Comparison of ENCODE assay signal across 8 mouse cellular contexts in the genomic region with DNA sequence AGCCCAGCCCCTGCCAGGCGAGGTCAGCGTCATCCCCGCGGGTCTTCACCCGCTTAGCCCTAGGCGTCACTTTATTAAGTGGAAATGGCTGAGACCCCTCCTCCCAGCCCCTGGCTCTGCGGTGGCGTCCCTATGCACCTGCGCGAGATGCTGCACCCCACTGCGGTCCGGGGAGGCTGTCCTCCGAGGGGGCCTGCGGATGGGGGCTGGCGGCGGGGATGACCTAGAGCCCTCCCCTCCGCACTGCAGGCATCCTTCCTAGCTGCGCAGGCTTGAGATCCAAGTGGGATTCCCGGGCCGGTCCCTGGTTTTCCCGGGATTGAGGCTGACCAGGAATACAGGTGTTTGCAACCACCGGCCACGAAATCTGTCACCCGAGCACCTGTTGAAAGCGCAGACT. TPM values are rescaled to one million over a fixed set of nuclear protein-coding genes. Genes with fewer than 3 reads are reported as not detected.
DNase-seq lines count a peak whose midpoint lies in the region; ATAC-seq and TF ChIP-seq lines count a peak whose summit lies in the region.

No protein-coding gene starts in this region.

- no peak for DNase-seq in heart, adult 8-10 months (ENCODE audit: low spot score)
- no peak for DNase-seq in thymus, adult 2 months
- DNase-seq in thymus, adult 18-20 months, result no peak
- DNase-seq in gastrocnemius, postnatal 36 days, result no peak

- peak overlapping the region; percentile 94 for H3K4me2 ChIP-seq in heart, embryonic 12.5 days
- H3K4me2 ChIP-seq in forebrain, embryonic 16.5 days (ENCODE audit: low read length), result peak overlapping the region; percentile 99
- H3K4me2 ChIP-seq in liver, embryonic 12.5 days, result peak overlapping the region; percentile 99
- H3K4me2 ChIP-seq in stomach, embryonic 14.5 days (replicated peaks; ENCODE audit: low read depth, low read length), result peak overlapping the region; percentile 91

- H3K9ac ChIP-seq in heart, embryonic 12.5 days, result peak overlapping the region; percentile 74
- peak overlapping the region; percentile 70 for H3K9ac ChIP-seq in forebrain, embryonic 16.5 days (replicated peaks; ENCODE audit: low read depth, low read length)
- H3K9ac ChIP-seq in liver, embryonic 12.5 days, result peak overlapping the region; percentile 72
- peak overlapping the region; percentile 36; the same call in 1 of the 2 replicates for H3K9ac ChIP-seq in stomach, embryonic 14.5 days (replicated peaks; ENCODE audit: low read depth, low read length)

- intact Hi-C loops in gastrocnemius, postnatal 36 days (cut with DNase I), result loop anchor here (5.0 to 10.0 kb wide), 2 partner anchors 105 to 827 kb away; a partner anchor contains a TSS

- peak; percentile 47 for ATAC-seq in heart, embryonic 12.5 days (ENCODE audit: insufficient number of reproducible peaks, low FRiP score)
- ATAC-seq in forebrain, embryonic 16.5 days, result no peak
- ATAC-seq in liver, embryonic 12.5 days, result peak; percentile 44
- no peak for ATAC-seq in stomach, embryonic 14.5 days (ENCODE audit: insufficient number of reproducible peaks, insufficient read depth, low FRiP score, low read depth)

- H3K27ac ChIP-seq in heart, embryonic 12.5 days (ENCODE audit: poor library complexity, severe bottlenecking), result no peak overlapping the region
- no peak overlapping the region for H3K27ac ChIP-seq in thymus, adult 2 months (ENCODE audit: control insufficient read depth, insufficient read depth, low read length)
- no peak overlapping the region for H3K27ac ChIP-seq in forebrain, embryonic 16.5 days (ENCODE audit: low read length)
- H3K27ac ChIP-seq in liver, embryonic 12.5 days, result no peak overlapping the region
- H3K27ac ChIP-seq in stomach, embryonic 14.5 days (ENCODE audit: low read length), result no peak overlapping the region

- TF ChIP-seq CTCF in thymus, adult 2 months (IDR thresholded peaks at IDR 0.05; ENCODE audit: borderline replicate concordance, control insufficient read depth, extremely low read depth, insufficient read depth, low read length, poor library complexity), result no peak

- peak overlapping the region; percentile 79 for H3K4me3 ChIP-seq in heart, embryonic 12.5 days
- peak overlapping the region; percentile 84 for H3K4me3 ChIP-seq in thymus, adult 2 months (ENCODE audit: control insufficient read depth, insufficient read depth, low read length)
- peak overlapping the region; percentile 90 for H3K4me3 ChIP-seq in forebrain, embryonic 16.5 days (replicated peaks; ENCODE audit: low read length)
- H3K4me3 ChIP-seq in liver, embryonic 12.5 days, result peak overlapping the region; percentile 77
- peak overlapping the region; percentile 68 for H3K4me3 ChIP-seq in stomach, embryonic 14.5 days (ENCODE audit: low read depth, low read length)

- peaks cover 17% of the 10 kb centered on the region for H3K4me1 ChIP-seq in heart, embryonic 12.5 days (replicated peaks)
- peaks cover 10% of the 10 kb centered on the region for H3K4me1 ChIP-seq in thymus, adult 2 months (replicated peaks; ENCODE audit: control insufficient read depth, insufficient read depth, low read length)
- peaks cover 14% of the 10 kb centered on the region for H3K4me1 ChIP-seq in forebrain, embryonic 16.5 days (replicated peaks; ENCODE audit: control insufficient read depth, insufficient read depth, low read length)
- peaks cover 23% of the 10 kb centered on the region for H3K4me1 ChIP-seq in liver, embryonic 12.5 days
- peaks cover 7% of the 10 kb centered on the region; the same call in 1 of the 2 replicates for H3K4me1 ChIP-seq in stomach, embryonic 14.5 days (ENCODE audit: control insufficient read depth, insufficient read depth, low read length)

- no peaks in the 10 kb centered on the region for H3K27me3 ChIP-seq in heart, embryonic 12.5 days (replicated peaks)
- no peaks in the 10 kb centered on the region for H3K27me3 ChIP-seq in thymus, adult 2 months (ENCODE audit: control insufficient read depth, insufficient read depth, low read length)
- H3K27me3 ChIP-seq in forebrain, embryonic 16.5 days (replicated peaks; ENCODE audit: control insufficient read depth, insufficient read depth, low read length), result no peaks in the 10 kb centered on the region
- no peaks in the 10 kb centered on the region for H3K27me3 ChIP-seq in liver, embryonic 12.5 days (replicated peaks)
- H3K27me3 ChIP-seq in stomach, embryonic 14.5 days (ENCODE audit: control insufficient read depth, insufficient read depth, low read length), result no peaks in the 10 kb centered on the region

- H3K36me3 ChIP-seq in heart, embryonic 12.5 days, result peaks cover 24% of the 10 kb centered on the region
- no peaks in the 10 kb centered on the region for H3K36me3 ChIP-seq in thymus, adult 2 months (ENCODE audit: control insufficient read depth, insufficient read depth, low read length)
- H3K36me3 ChIP-seq in forebrain, embryonic 16.5 days (ENCODE audit: control insufficient read depth, insufficient read depth), result peaks cover 5% of the 10 kb centered on the region; the same call in 1 of the 2 replicates
- H3K36me3 ChIP-seq in liver, embryonic 12.5 days, result peaks cover 19% of the 10 kb centered on the region
- peaks cover 13% of the 10 kb centered on the region; the same call in 1 of the 2 replicates for H3K36me3 ChIP-seq in stomach, embryonic 14.5 days (ENCODE audit: control insufficient read depth, insufficient read depth, low read length)

- no peaks in the 10 kb centered on the region for H3K9me3 ChIP-seq in heart, embryonic 12.5 days (replicated peaks)
- no peaks in the 10 kb centered on the region for H3K9me3 ChIP-seq in forebrain, embryonic 16.5 days (ENCODE audit: control insufficient read depth, low read length)
- no peaks in the 10 kb centered on the region for H3K9me3 ChIP-seq in liver, embryonic 12.5 days (replicated peaks)
- no peaks in the 10 kb centered on the region for H3K9me3 ChIP-seq in stomach, embryonic 14.5 days (ENCODE audit: control insufficient read depth, low read depth, low read length)

- under 1% methylated on average over 25 of the region's 25 CpGs for WGBS in heart, embryonic 12.5 days
- WGBS in thymus, adult 2 months, result 2% methylated on average over 25 of the region's 25 CpGs
- under 1% methylated on average over 25 of the region's 25 CpGs for WGBS in forebrain, embryonic 16.5 days
- WGBS in liver, embryonic 12.5 days (ENCODE audit: insufficient replicate concordance), result under 1% methylated on average over 25 of the region's 25 CpGs
- 1% methylated on average over 25 of the region's 25 CpGs for WGBS in stomach, embryonic 14.5 days

- TF ChIP-seq POLR2A in thymus, adult 2 months (IDR thresholded peaks at IDR 0.05; ENCODE audit: control insufficient read depth, extremely low read depth, insufficient read depth, low read length, poor library complexity), result no peak

RNA-seq across cellular contexts. Expression of a gene that starts 0.4 kb away (rescaled TPM):
- 4.0 and 4.4 TPM in 2 replicates for polyA plus RNA-seq in heart, embryonic 12.5 days (2016; fragmentation: Nextera tagmentation; extraction: Ambion mirVana)
- total RNA-seq in heart, adult 8-10 months (2022), result under 1 TPM; 0.57 to 0.97 (median 0.64) TPM
- polyA plus RNA-seq in thymus, adult 2 months (2012; rRNA removed), result 1.8 and 2.0 TPM in 2 replicates
- polyA plus RNA-seq in forebrain, embryonic 16.5 days (2015; fragmentation: Nextera tagmentation; extraction: Ambion mirVana), result 7.7 and 12.0 TPM in 2 replicates
- polyA plus RNA-seq in liver, embryonic 12.5 days (2016; fragmentation: Nextera tagmentation; extraction: Ambion mirVana), result 1.6 and 2.1 TPM in 2 replicates
- polyA plus RNA-seq in stomach, embryonic 14.5 days (2014; fragmentation: Nextera tagmentation; extraction: Ambion mirVana), result 2.6 and 4.1 TPM in 2 replicates
- total RNA-seq in gastrocnemius, postnatal 36 days (2021), result under 1 TPM in 1 of 2 experiments, not detected in 1; 0.32 TPM

RNA-seq across cellular contexts. Expression of a gene that starts 0.6 kb away (rescaled TPM):
- 25.2 and 25.7 TPM in 2 replicates for polyA plus RNA-seq in heart, embryonic 12.5 days (2016; fragmentation: Nextera tagmentation; extraction: Ambion mirVana)
- total RNA-seq in heart, adult 8-10 months (2022), result 1 to 10 TPM; 5.9 to 8.5 (median 7.0) TPM
- 3.5 and 4.5 TPM in 2 replicates for polyA plus RNA-seq in thymus, adult 2 months (2012; rRNA removed)
- polyA plus RNA-seq in forebrain, embryonic 16.5 days (2015; fragmentation: Nextera tagmentation; extraction: Ambion mirVana), result 42.1 and 48.7 TPM in 2 replicates
- polyA plus RNA-seq in liver, embryonic 12.5 days (2016; fragmentation: Nextera tagmentation; extraction: Ambion mirVana), result 17.4 and 17.7 TPM in 2 replicates
- 29.2 and 36.4 TPM in 2 replicates for polyA plus RNA-seq in stomach, embryonic 14.5 days (2014; fragmentation: Nextera tagmentation; extraction: Ambion mirVana)
- total RNA-seq in gastrocnemius, postnatal 36 days (2021), result 1 to 10 TPM; 3.3 to 4.1 TPM

Comparison
In these comparisons a context has a peak if more than half of its experiments do, and no peak if none do; other contexts are left out.
1. ATAC-seq: peak in heart, embryonic 12.5 days (single experiment) and liver, embryonic 12.5 days (single experiment); none in forebrain, embryonic 16.5 days (single experiment) and stomach, embryonic 14.5 days (single experiment).
2. Peak in every context shown above with its lines, with median percentiles within 50 percentile points of each other: H3K4me2 ChIP-seq, H3K4me3 ChIP-seq and H3K9ac ChIP-seq.